Mouse (Mus musculus) Muller cell, postnatal 12 days (primary cell): Measurements from ENCODE around the gene Ift52.
A peak's percentile ranks its signal among the peaks of the same experiment; 100 is the strongest.
"Not testable (repeated sequence)": the region's sequence is repeated elsewhere in the genome, so short reads cannot be mapped to it uniquely, and the experiment has no call there.

Source experiments
- DNase-seq: peaks from one replicate; pipeline ENCODE4 v3.0.0-alpha.2; 2015; ENCODE audit errors: inconsistent ontology term

Gene Ift52

GRCm38 (mm10) chr2:163031757-163032156 lies 14.6 kb downstream of the Ift52 start:
- no peak for DNase-seq

GRCm38 (mm10) chr2:163032622-163033021 lies 15.5 kb downstream of the Ift52 start:
- no peak for DNase-seq

GRCm38 (mm10) chr2:163039940-163040339 lies 22.8 kb downstream of the Ift52 start:
- DNase-seq: no peak

- DNase-seq: peak; percentile 42
Measured at GRCm38 (mm10) chr2:163048125-163048524, 31.0 kb downstream of the Ift52 start.

- DNase-seq: no peak
Measured at GRCm38 (mm10) chr2:163049116-163049515, 32.0 kb downstream of the Ift52 start.

GRCm38 (mm10) chr2:163051691-163052090 lies 34.5 kb downstream of the Ift52 start:
- DNase-seq: no peak

GRCm38 (mm10) chr2:163052101-163052500 lies 34.9 kb downstream of the Ift52 start:
- no peak for DNase-seq

GRCm38 (mm10) chr2:163052826-163053225 lies 35.7 kb downstream of the Ift52 start:
- DNase-seq: no peak

- peak; percentile 98 for DNase-seq
Measured at GRCm38 (mm10) chr2:163054335-163054840, 37.2 kb downstream of the Ift52 start, which contains the start of gene Mybl2. TSS of gene Mybl2 (plus strand) at chr2:163054687.

GRCm38 (mm10) chr2:163054891-163055494 lies 37.8 kb downstream of the Ift52 start:
- peak; percentile 53 for DNase-seq

GRCm38 (mm10) chr2:163055715-163056114 lies 38.6 kb downstream of the Ift52 start:
- DNase-seq: peak; percentile 37

- no peak for DNase-seq
Measured at GRCm38 (mm10) chr2:163056584-163056983, 39.4 kb downstream of the Ift52 start.

- not testable (repeated sequence) for DNase-seq
Measured at GRCm38 (mm10) chr2:163058981-163059380, 41.8 kb downstream of the Ift52 start.

GRCm38 (mm10) chr2:163060630-163061029 lies 43.5 kb downstream of the Ift52 start:
- DNase-seq: no peak

GRCm38 (mm10) chr2:163061203-163062118 lies 44.3 kb downstream of the Ift52 start:
- no peak for DNase-seq

GRCm38 (mm10) chr2:163062119-163062508 lies 45.0 kb downstream of the Ift52 start:
- no peak for DNase-seq

- no peak for DNase-seq
Measured at GRCm38 (mm10) chr2:163066326-163066725, 49.2 kb downstream of the Ift52 start.

GRCm38 (mm10) chr2:163067233-163067632 lies 50.1 kb downstream of the Ift52 start:
- no peak for DNase-seq

- no peak for DNase-seq
Measured at GRCm38 (mm10) chr2:163070213-163070612, 53.1 kb downstream of the Ift52 start.

GRCm38 (mm10) chr2:163071590-163071989 lies 54.4 kb downstream of the Ift52 start:
- no peak for DNase-seq

- no peak for DNase-seq
Measured at GRCm38 (mm10) chr2:163073023-163073757, 56.0 kb downstream of the Ift52 start.

GRCm38 (mm10) chr2:163074006-163074405 lies 56.9 kb downstream of the Ift52 start:
- no peak for DNase-seq
